Mouse (Mus musculus) thymus, adult 2 months (tissue): ENCODE results near the gene Zfp551. TPM values are rescaled to one million over a fixed set of nuclear protein-coding genes. Genes with fewer than 3 reads are reported as not detected.

Source experiments
- DNase-seq: peaks from one replicate; pipeline ENCODE4 v3.0.0; 2021
- H3K27ac ChIP-seq: fragments of 200-500 bp; 2 replicates; pipeline ENCODE4 v1.5.1; 2012; ENCODE audit warnings: low read length, control low read depth; ENCODE audit not compliant: control insufficient read depth, insufficient read depth
- H3K27me3 ChIP-seq: fragments of 200-500 bp; 2 replicates; pipeline ENCODE4 v1.6.1; 2012; ENCODE audit warnings: mild to moderate bottlenecking, low read length, moderate library complexity, mixed read lengths; ENCODE audit not compliant: control insufficient read depth, insufficient read depth
- H3K36me3 ChIP-seq: fragments of 200-500 bp; 2 replicates; pipeline ENCODE4 v1.6.1; 2012; ENCODE audit warnings: mild to moderate bottlenecking, low read length, moderate library complexity; ENCODE audit not compliant: control insufficient read depth, insufficient read depth
- H3K4me1 ChIP-seq: fragments of 200-500 bp; replicated peaks from 2 replicates; pipeline ENCODE4 v1.6.1; 2012; ENCODE audit warnings: low read length; ENCODE audit not compliant: control insufficient read depth, insufficient read depth
- H3K4me3 ChIP-seq: fragments of 200-500 bp; 2 replicates; pipeline ENCODE4 v1.5.1; 2012; ENCODE audit warnings: mild to moderate bottlenecking, low read length, control low read depth, moderate library complexity; ENCODE audit not compliant: control insufficient read depth, insufficient read depth
- CTCF ChIP-seq: fragments of 200-500 bp; IDR thresholded peaks from 2 replicates; pipeline ENCODE4 v1.5.1; 2012; ENCODE audit warnings: mild to moderate bottlenecking, control low read depth, low read length, moderate library complexity, borderline replicate concordance; ENCODE audit not compliant: control insufficient read depth, poor library complexity, insufficient read depth; ENCODE audit errors: extremely low read depth
- POLR2A ChIP-seq: fragments of 200-500 bp; IDR thresholded peaks from 2 replicates; pipeline ENCODE4 v1.6.1; 2012; ENCODE audit warnings: mild to moderate bottlenecking, low read length, control low read depth, moderate library complexity; ENCODE audit not compliant: control insufficient read depth, poor library complexity, insufficient read depth; ENCODE audit errors: extremely low read depth
- WGBS: fragments of 180-500 bp; shearing (Covaris S2); methylation state at CpG from one replicate; pipeline ENCODE4 v1.1.7; 2018; 5-methylcytosine and 5-hydroxymethylcytosine counted together
- polyA plus RNA-seq: library from polyadenylated mRNA; depleted of rRNA; stranded (reverse); fragments of >200 nt; gene quantifications from 2 replicates; pipeline ENCODE4 v1.2.3, GENCODE M21; 2012; rRNA removed

Zfp551 gene
- polyA plus RNA-seq: 1.0 and 1.2 TPM in 2 replicates

- H3K36me3 ChIP-seq: no peaks in the 10 kb centered on the region
- peak within 1 kb of the TSS; percentile 77 for H3K4me3 ChIP-seq
- WGBS: 2% methylated on average over 27 of the region's 27 CpGs
- no peak for TF ChIP-seq CTCF
- no peak for TF ChIP-seq POLR2A
- peaks cover 5% of the 10 kb centered on the region for H3K4me1 ChIP-seq
- H3K27me3 ChIP-seq: no peaks in the 10 kb centered on the region
- H3K27ac ChIP-seq: no peak within 1 kb of the TSS
- peak; percentile 64 for DNase-seq
Observed at GRCm38 (mm10) chr7:12422245-12422849, at the start of gene Zfp551. TSS of gene Zfp551 (minus strand) at chr7:12422751.

- Histone ChIP-seq H3K27me3 (no peaks in the 10 kb centered on the region), H3K4me3 (no peak overlapping the region), H3K27ac (no peak overlapping the region), H3K36me3 (no peaks in the 10 kb centered on the region), H3K4me1 (peaks cover 5% of the 10 kb centered on the region)
- TF ChIP-seq CTCF (no peak), POLR2A (no peak)
- no peak for DNase-seq
- WGBS: 73% methylated on average over 3 of the region's 3 CpGs
Observed at GRCm38 (mm10) chr7:12422855-12423254, 304 bp upstream of the Zfp551 start.

- TF ChIP-seq POLR2A: no peak
- TF ChIP-seq CTCF: no peak
- Histone ChIP-seq H3K27ac (no peak overlapping the region), H3K4me3 (no peak overlapping the region), H3K27me3 (no peaks in the 10 kb centered on the region), H3K4me1 (peaks cover 5% of the 10 kb centered on the region), H3K36me3 (peaks cover under 1% of the 10 kb centered on the region; the same call in 1 of the 2 replicates)
- no peak for DNase-seq
- WGBS: 65% methylated on average over 5 of the region's 5 CpGs
Observed at GRCm38 (mm10) chr7:12421741-12422140, 810 bp downstream of the Zfp551 start.

- Histone ChIP-seq H3K4me3 (no peak within 1 kb of the TSS), H3K4me1 (no peaks in the 10 kb centered on the region), H3K36me3 (no peaks in the 10 kb centered on the region), H3K27ac (no peak within 1 kb of the TSS), H3K27me3 (no peaks in the 10 kb centered on the region)
- TF ChIP-seq CTCF (no peak), POLR2A (no peak)
- DNase-seq: no peak
- 78% methylated on average over 1 of the region's 1 CpGs for WGBS
Observed at GRCm38 (mm10) chr7:12369173-12369572, 53.4 kb downstream of the Zfp551 start, which contains the start of gene Vmn1r84. TSS of gene Vmn1r84 (minus strand) at chr7:12369273.

Other genes starting within 250 kb of the Zfp551 start
- not detected in 2 replicates for gene Vmn1r80, start 233.5 kb downstream of the Zfp551 start, polyA plus RNA-seq
- not detected in 2 replicates for gene Vmn1r81, start 154.5 kb downstream of the Zfp551 start, polyA plus RNA-seq
- gene Vmn1r82, start 122.3 kb downstream of the Zfp551 start, polyA plus RNA-seq: not detected in 2 replicates
- not detected in 2 replicates for gene Vmn1r83, start 93.3 kb downstream of the Zfp551 start, polyA plus RNA-seq
- gene Vmn1r84, start 53.5 kb downstream of the Zfp551 start, polyA plus RNA-seq: not detected in 2 replicates
- 6.5 and 7.6 TPM in 2 replicates for gene Zfp606, start 55.5 kb upstream of the Zfp551 start, polyA plus RNA-seq
- not detected in 2 replicates for gene 2900092C05Rik, start 89.8 kb upstream of the Zfp551 start, polyA plus RNA-seq
- not detected in 2 replicates for gene Vmn2r53, start 186.0 kb upstream of the Zfp551 start, polyA plus RNA-seq
- gene Vmn2r54, start 217.6 kb upstream of the Zfp551 start, polyA plus RNA-seq: not detected in 2 replicates